Mouse (Mus musculus) hindbrain, embryonic 14.5 days (tissue): ENCODE measurements around the gene Arfgef3. TPM values are rescaled to one million over a fixed set of nuclear protein-coding genes. Genes with fewer than 3 reads are reported as not detected.

Experiments
- ATAC-seq: fragments of 200-750 bp; cut with Nextera tagmentation; 2 replicates; pipeline ENCODE4 v1.8.0; 2017; ENCODE audit warnings: moderate number of reproducible peaks, mild to moderate bottlenecking, moderate TSS enrichment, moderate library complexity; ENCODE audit not compliant: low FRiP score
- DNase-seq: peaks from one replicate; pipeline ENCODE4 v3.0.0-alpha.2; 2015; ENCODE audit warnings: low spot score
- H3K27ac ChIP-seq: fragments of 300-500 bp; sonication (generic); 2 replicates; pipeline ENCODE4 v1.5.1; 2014; ENCODE audit warnings: mild to moderate bottlenecking, moderate library complexity
- H3K27me3 ChIP-seq: fragments of 300-500 bp; sonication (generic); 2 replicates; pipeline ENCODE4 v1.6.1; 2014; ENCODE audit warnings: mild to moderate bottlenecking, low read length, mixed read lengths; ENCODE audit not compliant: control insufficient read depth, insufficient read depth
- H3K36me3 ChIP-seq: fragments of 300-500 bp; sonication (generic); replicated peaks from 2 replicates; pipeline ENCODE4 v1.6.1; 2014; ENCODE audit not compliant: control insufficient read depth, insufficient read depth
- H3K4me1 ChIP-seq: fragments of 300-500 bp; sonication (generic); replicated peaks from 2 replicates; pipeline ENCODE4 v1.6.1; 2014; ENCODE audit warnings: antibody characterized with exemption, low read length, mixed read lengths; ENCODE audit not compliant: control insufficient read depth, insufficient read depth
- H3K4me2 ChIP-seq: fragments of 300-500 bp; sonication (generic); replicated peaks from 2 replicates; pipeline ENCODE4 v1.6.1; 2014; ENCODE audit warnings: mild to moderate bottlenecking, moderate library complexity
- H3K4me3 ChIP-seq: fragments of 300-500 bp; sonication (generic); replicated peaks from 2 replicates; pipeline ENCODE4 v1.5.1; 2014; ENCODE audit warnings: mild to moderate bottlenecking, low read length
- H3K9ac ChIP-seq: fragments of 300-500 bp; sonication (generic); 2 replicates; pipeline ENCODE4 v1.6.1; 2014
- H3K9me3 ChIP-seq: fragments of 300-500 bp; sonication (generic); 2 replicates; pipeline ENCODE4 v1.6.1; 2016; ENCODE audit warnings: low read length; ENCODE audit not compliant: control insufficient read depth
- WGBS: fragments of 180-500 bp; shearing (Covaris S2); extraction: QIAGEN DNeasy Blood & Tissue Kit; methylation state at CpG from one replicate; pipeline ENCODE4 v1.1.7; 2014; 5-methylcytosine and 5-hydroxymethylcytosine counted together
- polyA plus RNA-seq: library from polyadenylated mRNA; unstranded; fragments of >200 nt; fragmentation: Nextera tagmentation; extraction: Ambion mirVana; gene quantifications from 2 replicates; pipeline ENCODE4 v1.2.1, GENCODE M21; 2014

Arfgef3 gene
- polyA plus RNA-seq, 1 experiment from 2014 or later: 7.6 TPM

- peaks cover 10% of the 10 kb centered on the region for H3K4me1 ChIP-seq
- H3K27me3 ChIP-seq: no peaks in the 10 kb centered on the region
- H3K4me2 ChIP-seq: peak overlapping the region; percentile 76
- H3K9me3 ChIP-seq: no peaks in the 10 kb centered on the region
- H3K27ac ChIP-seq: peak overlapping the region; percentile 96
- no peaks in the 10 kb centered on the region for H3K36me3 ChIP-seq
- WGBS: 31% methylated on average over 6 of the region's 6 CpGs
- DNase-seq (peak; percentile 35), ATAC-seq (no peak)
- H3K9ac ChIP-seq: peak overlapping the region; percentile 90
- H3K4me3 ChIP-seq: peak overlapping the region; percentile 74
These were observed 1.7 kb downstream of the Arfgef3 start for GRCm38 (mm10) chr10:18742086-18742485.

GRCm38 (mm10) chr10:18741024-18741423 lies 2.7 kb downstream of the Arfgef3 start:
- peak overlapping the region; percentile 96; the same call in 1 of the 2 replicates for H3K27ac ChIP-seq

GRCm38 (mm10) chr10:18728548-18728947 lies 15.2 kb downstream of the Arfgef3 start:
- no peak overlapping the region for H3K9ac ChIP-seq
- H3K9me3 ChIP-seq: no peaks in the 10 kb centered on the region
- no peak overlapping the region for H3K4me3 ChIP-seq
- no peaks in the 10 kb centered on the region for H3K36me3 ChIP-seq
- no peaks in the 10 kb centered on the region for H3K4me1 ChIP-seq
- H3K27ac ChIP-seq: no peak overlapping the region
- no peak overlapping the region for H3K4me2 ChIP-seq
- H3K27me3 ChIP-seq: no peaks in the 10 kb centered on the region
- ATAC-seq: no peak
- no peak for DNase-seq
- 92% methylated on average over 1 of the region's 1 CpGs for WGBS

More at GRCm38 (mm10) chr10:18741024-18741423, 2.7 kb downstream of the Arfgef3 start:
- 0 out of 2 replicates have a peak overlapping the region, but pooled peaks have one; percentile 90 for H3K9ac ChIP-seq
- no peaks in the 10 kb centered on the region for H3K36me3 ChIP-seq
- no peak for ATAC-seq
- WGBS: 84% methylated on average over 8 of the region's 8 CpGs
- peak overlapping the region; percentile 74 for H3K4me3 ChIP-seq
- DNase-seq: no peak
- no peaks in the 10 kb centered on the region for H3K27me3 ChIP-seq
- H3K9me3 ChIP-seq: no peaks in the 10 kb centered on the region
- H3K4me2 ChIP-seq: peak overlapping the region; percentile 76
- peaks cover 10% of the 10 kb centered on the region for H3K4me1 ChIP-seq

GRCm38 (mm10) chr10:18711436-18711835 lies 32.3 kb downstream of the Arfgef3 start:
- Histone ChIP-seq H3K4me3 (no peak overlapping the region), H3K9ac (no peak overlapping the region), H3K4me1 (0 out of 2 replicates have a peak, but pooled peaks cover 5% of the 10 kb centered on the region), H3K9me3 (no peaks in the 10 kb centered on the region), H3K27ac (peak overlapping the region; percentile 59; the same call in 1 of the 2 replicates), H3K27me3 (no peaks in the 10 kb centered on the region), H3K36me3 (no peaks in the 10 kb centered on the region), H3K4me2 (no peak overlapping the region)
- ATAC-seq (no peak), DNase-seq (no peak)
- WGBS: 94% methylated on average over 4 of the region's 4 CpGs

GRCm38 (mm10) chr10:18710949-18711348 lies 32.8 kb downstream of the Arfgef3 start:
- Histone ChIP-seq H3K27ac (peak overlapping the region; percentile 59; the same call in 1 of the 2 replicates), H3K36me3 (no peaks in the 10 kb centered on the region), H3K4me3 (no peak overlapping the region), H3K9ac (no peak overlapping the region), H3K4me1 (0 out of 2 replicates have a peak, but pooled peaks cover 5% of the 10 kb centered on the region), H3K27me3 (no peaks in the 10 kb centered on the region), H3K9me3 (no peaks in the 10 kb centered on the region), H3K4me2 (no peak overlapping the region)
- 58% methylated on average over 6 of the region's 6 CpGs for WGBS
- ATAC-seq (no peak), DNase-seq (no peak)

GRCm38 (mm10) chr10:18709836-18710235 lies 33.9 kb downstream of the Arfgef3 start:
- H3K27ac ChIP-seq: no peak overlapping the region
- 86% methylated on average over 2 of the region's 2 CpGs for WGBS
- H3K4me1 ChIP-seq: 0 out of 2 replicates have a peak, but pooled peaks cover 5% of the 10 kb centered on the region
- no peak overlapping the region for H3K9ac ChIP-seq
- ATAC-seq (no peak), DNase-seq (no peak)
- H3K4me2 ChIP-seq: no peak overlapping the region
- no peaks in the 10 kb centered on the region for H3K36me3 ChIP-seq
- H3K27me3 ChIP-seq: no peaks in the 10 kb centered on the region
- H3K9me3 ChIP-seq: no peaks in the 10 kb centered on the region
- H3K4me3 ChIP-seq: no peak overlapping the region

GRCm38 (mm10) chr10:18708641-18709040 lies 35.1 kb downstream of the Arfgef3 start:
- DNase-seq (no peak), ATAC-seq (no peak)
- no peaks in the 10 kb centered on the region for H3K27me3 ChIP-seq
- no peak overlapping the region for H3K4me3 ChIP-seq
- 0 out of 2 replicates have a peak, but pooled peaks cover 10% of the 10 kb centered on the region for H3K4me1 ChIP-seq
- no peaks in the 10 kb centered on the region for H3K9me3 ChIP-seq
- H3K27ac ChIP-seq: no peak overlapping the region
- H3K4me2 ChIP-seq: no peak overlapping the region
- no peak overlapping the region for H3K9ac ChIP-seq
- no peaks in the 10 kb centered on the region for H3K36me3 ChIP-seq
- WGBS: 86% methylated on average over 1 of the region's 1 CpGs

GRCm38 (mm10) chr10:18704393-18705120 lies 39.2 kb downstream of the Arfgef3 start:
- Histone ChIP-seq H3K9ac (no peak overlapping the region), H3K9me3 (no peaks in the 10 kb centered on the region), H3K27me3 (no peaks in the 10 kb centered on the region), H3K4me1 (0 out of 2 replicates have a peak, but pooled peaks cover 10% of the 10 kb centered on the region), H3K27ac (peak overlapping the region; percentile 43; the same call in 1 of the 2 replicates), H3K4me3 (no peak overlapping the region), H3K36me3 (no peaks in the 10 kb centered on the region), H3K4me2 (no peak overlapping the region)
- DNase-seq (no peak), ATAC-seq (no peak; the same call in 1 of the 2 replicates)
- WGBS: 39% methylated on average over 4 of the region's 4 CpGs

GRCm38 (mm10) chr10:18701517-18701916 lies 42.2 kb downstream of the Arfgef3 start:
- no peak overlapping the region for H3K4me2 ChIP-seq
- DNase-seq (no peak), ATAC-seq (no peak)
- H3K36me3 ChIP-seq: no peaks in the 10 kb centered on the region
- no peak overlapping the region for H3K9ac ChIP-seq
- 0 out of 2 replicates have a peak, but pooled peaks cover 7% of the 10 kb centered on the region for H3K4me1 ChIP-seq
- no peak overlapping the region for H3K4me3 ChIP-seq
- H3K9me3 ChIP-seq: no peaks in the 10 kb centered on the region
- H3K27me3 ChIP-seq: no peaks in the 10 kb centered on the region
- H3K27ac ChIP-seq: no peak overlapping the region
